Mouse (Mus musculus) ovary, postnatal 10 days (tissue): Measurements from ENCODE around the gene Zfp704.

Source experiments
- DNase-seq: peaks from one replicate; pipeline ENCODE4 v3.0.0; 2022; ENCODE audit warnings: low spot score

Gene Zfp704

GRCm38 (mm10) chr3:9516119-9516855 lies 93.6 kb downstream of the Zfp704 start:
- no peak for DNase-seq

GRCm38 (mm10) chr3:9515527-9515926 lies 94.4 kb downstream of the Zfp704 start:
- DNase-seq, result no peak

GRCm38 (mm10) chr3:9513703-9514110 lies 96.2 kb downstream of the Zfp704 start:
- no peak for DNase-seq

- DNase-seq, result no peak
Observed at GRCm38 (mm10) chr3:9512199-9512598, 97.7 kb downstream of the Zfp704 start.

- no peak for DNase-seq
Observed at GRCm38 (mm10) chr3:9505692-9506211, 104.1 kb downstream of the Zfp704 start.

GRCm38 (mm10) chr3:9504371-9504770 lies 105.5 kb downstream of the Zfp704 start:
- DNase-seq, result no peak

GRCm38 (mm10) chr3:9500725-9501124 lies 109.2 kb downstream of the Zfp704 start:
- DNase-seq, result no peak

- DNase-seq, result no peak
Observed at GRCm38 (mm10) chr3:9499994-9500553, 109.8 kb downstream of the Zfp704 start.

GRCm38 (mm10) chr3:9499489-9499888 lies 110.4 kb downstream of the Zfp704 start:
- DNase-seq, result no peak

GRCm38 (mm10) chr3:9497260-9497659 lies 112.6 kb downstream of the Zfp704 start:
- no peak for DNase-seq

- DNase-seq, result no peak
Observed at GRCm38 (mm10) chr3:9491766-9492283, 118.1 kb downstream of the Zfp704 start.

- no peak for DNase-seq
Observed at GRCm38 (mm10) chr3:9487644-9488043, 122.2 kb downstream of the Zfp704 start.

- no peak for DNase-seq
Observed at GRCm38 (mm10) chr3:9485506-9485905, 124.4 kb downstream of the Zfp704 start.

- no peak for DNase-seq
Observed at GRCm38 (mm10) chr3:9481956-9482355, 127.9 kb downstream of the Zfp704 start.

- no peak for DNase-seq
Observed at GRCm38 (mm10) chr3:9481358-9481757, 128.5 kb downstream of the Zfp704 start.

- no peak for DNase-seq
Observed at GRCm38 (mm10) chr3:9480936-9481335, 128.9 kb downstream of the Zfp704 start.

- no peak for DNase-seq
Observed at GRCm38 (mm10) chr3:9477386-9477785, 132.5 kb downstream of the Zfp704 start.

- no peak for DNase-seq
Observed at GRCm38 (mm10) chr3:9476336-9476735, 133.5 kb downstream of the Zfp704 start.

GRCm38 (mm10) chr3:9475501-9475900 lies 134.4 kb downstream of the Zfp704 start:
- DNase-seq, result no peak

GRCm38 (mm10) chr3:9474331-9474730 lies 135.6 kb downstream of the Zfp704 start:
- no peak for DNase-seq

GRCm38 (mm10) chr3:9466287-9466686 lies 143.6 kb downstream of the Zfp704 start:
- no peak for DNase-seq

GRCm38 (mm10) chr3:9465731-9466130 lies 144.2 kb downstream of the Zfp704 start:
- no peak for DNase-seq

GRCm38 (mm10) chr3:9461660-9462059 lies 148.2 kb downstream of the Zfp704 start:
- no peak for DNase-seq
